Mouse (Mus musculus) embryo, embryonic 10.5 days (tissue): Measurements from ENCODE around the gene Mycbpap.

Source experiments
- DNase-seq: peaks from one replicate; pipeline ENCODE4 v3.0.0-alpha.2; 2015; ENCODE audit warnings: low spot score

Gene Mycbpap

DNA sequence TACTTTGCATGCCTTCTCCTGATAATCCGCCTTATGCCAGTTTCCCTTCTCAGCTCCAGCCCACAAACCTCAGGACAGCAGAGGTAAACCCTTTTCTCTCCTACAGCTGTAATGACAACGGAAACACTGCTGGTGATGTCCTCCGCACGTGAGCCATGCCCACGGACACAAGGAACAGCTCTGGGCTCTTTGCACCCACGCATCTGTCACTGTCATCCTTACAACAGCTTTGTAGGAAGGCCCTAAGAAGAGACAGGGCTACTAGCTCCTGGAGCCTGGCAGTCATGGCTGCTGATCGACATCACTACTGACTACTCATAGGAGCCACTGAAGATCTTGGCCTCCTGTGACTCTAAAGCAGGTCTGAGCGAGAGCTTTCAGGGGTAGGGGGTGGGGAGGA is 11.6 kb upstream of the Mycbpap start:
- no peak for DNase-seq

- no peak for DNase-seq
Observed at GRCm38 (mm10) chr11:94528879-94529278, 7.3 kb upstream of the Mycbpap start.

- DNase-seq = peak; percentile 68
Observed at GRCm38 (mm10) chr11:94526171-94526879, 4.8 kb upstream of the Mycbpap start.

DNA sequence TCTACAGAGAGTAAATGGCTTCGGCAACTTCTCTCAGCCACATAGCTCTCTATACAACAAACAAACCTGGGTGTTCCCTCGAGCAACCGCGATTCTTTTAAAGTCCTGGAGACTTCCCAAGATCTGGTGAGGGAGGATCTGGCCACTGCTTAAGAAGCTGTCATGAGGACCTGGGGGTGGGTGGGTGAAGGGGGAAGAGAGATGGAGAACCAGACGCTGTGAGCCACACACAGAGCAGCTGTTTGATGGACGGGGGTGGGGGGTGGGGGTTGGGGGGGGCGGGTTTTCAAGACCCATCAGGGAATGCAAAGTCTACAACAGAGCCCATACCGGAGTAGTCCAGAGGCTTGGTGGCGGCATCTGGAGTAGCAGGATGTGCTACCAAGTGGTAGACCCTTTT is 8.1 kb downstream of the Mycbpap start:
- no peak for DNase-seq

DNA sequence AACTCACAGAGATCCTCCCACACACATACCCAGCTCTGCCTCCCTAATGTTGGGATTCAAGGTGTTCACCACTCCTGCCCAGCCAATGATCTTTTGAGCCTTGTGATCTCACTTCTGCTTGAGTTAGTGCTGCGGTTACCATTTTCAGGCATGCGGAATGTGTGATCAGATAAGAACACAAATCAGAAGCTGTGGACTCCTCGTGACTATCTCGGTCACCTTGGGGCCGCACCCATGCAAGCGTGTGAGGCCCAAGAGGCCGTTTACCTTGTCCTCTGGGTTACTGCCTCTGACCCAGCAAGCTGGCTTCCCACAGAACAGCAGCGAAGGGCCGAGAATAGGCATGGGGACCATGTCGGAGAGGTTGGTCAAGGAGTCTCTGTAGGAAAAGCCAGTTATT is 12.6 kb downstream of the Mycbpap start:
- DNase-seq = no peak

DNA sequence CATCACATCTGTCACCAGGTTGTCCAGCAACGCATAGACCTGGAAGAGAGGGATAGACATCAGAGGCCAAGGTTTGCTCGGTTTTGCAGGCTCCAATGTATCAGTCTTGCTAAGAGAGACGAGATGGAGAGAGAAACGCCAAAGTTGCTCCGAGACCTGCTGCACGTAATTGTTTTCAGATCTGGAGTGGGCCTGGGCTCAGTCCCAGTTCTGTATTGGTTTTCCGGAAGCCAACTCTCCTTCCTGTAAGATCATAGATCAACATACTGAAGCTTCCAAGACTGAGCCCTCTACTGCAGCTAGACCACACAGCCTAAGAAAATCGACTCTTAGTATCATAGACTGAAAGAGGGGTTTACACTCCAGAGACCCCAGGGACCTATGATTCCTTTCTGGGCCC is 20.1 kb downstream of the Mycbpap start:
- DNase-seq = no peak

- no peak for DNase-seq
Observed at GRCm38 (mm10) chr11:94500362-94500761, 21.2 kb downstream of the Mycbpap start.

- peak; percentile 67 for DNase-seq
Observed at GRCm38 (mm10) chr11:94499661-94500152, 21.8 kb downstream of the Mycbpap start, which contains the start of gene Epn3. Gene Epn3, minus strand, starts transcription at chr11:94499974.

DNA sequence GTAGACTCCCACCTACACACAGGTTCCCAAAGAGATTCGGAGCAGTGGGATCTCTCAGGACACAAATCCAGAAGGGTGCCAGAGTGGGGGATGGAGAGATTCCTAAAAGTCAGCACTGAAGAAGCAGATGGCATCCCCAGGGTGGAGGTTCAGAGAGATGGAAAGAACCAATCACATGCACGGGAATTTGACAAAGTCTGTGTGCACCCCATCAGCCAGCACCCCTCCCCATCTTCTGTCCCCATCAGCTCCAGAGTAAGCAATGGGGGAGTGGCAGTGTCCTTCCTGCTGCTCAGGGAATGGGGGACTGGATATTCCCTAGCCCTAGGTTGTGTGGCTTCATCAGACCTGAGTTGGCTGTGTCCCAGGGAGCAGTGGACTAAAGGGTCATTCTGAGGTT is 22.5 kb downstream of the Mycbpap start:
- peak; percentile 19 for DNase-seq

DNA sequence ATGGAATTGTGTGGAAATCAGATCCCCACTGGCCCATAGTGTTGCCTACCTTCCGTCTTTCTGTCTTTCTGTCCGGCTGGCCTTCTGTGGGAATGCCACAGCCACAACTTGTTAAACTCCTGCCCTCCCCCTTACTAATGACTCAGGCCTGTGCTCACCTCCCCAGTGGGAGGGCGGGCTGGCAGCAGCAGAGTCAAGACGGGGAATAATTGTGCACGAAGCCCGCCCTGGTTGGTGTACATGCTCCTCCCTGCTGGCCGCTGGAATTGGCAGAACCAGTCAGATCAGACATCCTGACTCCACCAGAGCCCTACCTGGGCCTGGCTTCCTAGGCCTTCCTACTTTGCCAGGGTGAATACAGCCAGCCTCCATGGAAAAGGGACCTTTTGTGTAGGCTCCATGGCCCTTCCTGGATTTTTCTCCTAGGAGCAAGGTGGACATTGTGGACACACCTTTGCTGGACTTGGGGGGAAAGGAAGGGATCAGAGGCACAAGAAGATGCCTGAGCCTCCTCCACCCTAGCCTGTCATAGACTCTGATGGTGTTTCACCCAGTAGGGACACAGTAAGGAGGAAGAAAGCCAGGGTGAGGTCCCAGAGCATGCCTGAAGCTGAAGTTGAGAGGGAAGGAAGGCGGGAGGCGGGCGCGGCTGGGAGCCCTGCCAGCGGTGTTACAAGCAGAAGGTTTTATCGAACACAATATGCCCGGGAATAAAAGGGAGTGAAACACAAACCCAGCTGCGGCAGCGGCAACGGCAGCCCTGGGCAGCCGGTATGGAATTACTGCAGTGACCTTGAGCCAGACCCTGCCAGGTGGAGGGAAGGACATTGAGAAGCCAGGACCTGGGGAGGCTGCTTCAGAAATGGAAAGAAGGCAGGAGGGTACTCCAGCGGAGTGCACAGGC is 23.2 kb downstream of the Mycbpap start:
- peak; percentile 24 for DNase-seq

GRCm38 (mm10) chr11:94495415-94495814 is 26.1 kb downstream of the Mycbpap start:
- no peak for DNase-seq

DNA sequence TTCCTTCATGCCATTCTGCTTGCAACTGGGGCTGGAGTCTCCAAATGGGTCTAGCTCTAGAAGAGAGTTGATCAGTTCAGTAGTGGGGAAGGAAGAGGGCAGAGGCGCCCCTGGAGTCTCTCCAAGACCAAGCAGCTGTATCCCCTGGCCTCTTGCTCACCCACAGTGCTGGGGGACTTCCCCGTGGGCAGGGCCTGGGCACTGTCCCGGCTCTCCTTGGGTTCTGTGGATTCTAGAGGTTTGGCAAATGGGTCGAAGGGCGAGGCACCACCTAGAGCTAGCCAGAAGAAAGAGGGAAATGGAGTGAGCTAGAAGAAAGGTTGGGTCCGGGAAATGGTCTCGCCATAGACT is 29.8 kb downstream of the Mycbpap start:
- no peak for DNase-seq

- DNase-seq = peak; percentile 71
Observed at GRCm38 (mm10) chr11:94491035-94491748, 30.4 kb downstream of the Mycbpap start.

DNA sequence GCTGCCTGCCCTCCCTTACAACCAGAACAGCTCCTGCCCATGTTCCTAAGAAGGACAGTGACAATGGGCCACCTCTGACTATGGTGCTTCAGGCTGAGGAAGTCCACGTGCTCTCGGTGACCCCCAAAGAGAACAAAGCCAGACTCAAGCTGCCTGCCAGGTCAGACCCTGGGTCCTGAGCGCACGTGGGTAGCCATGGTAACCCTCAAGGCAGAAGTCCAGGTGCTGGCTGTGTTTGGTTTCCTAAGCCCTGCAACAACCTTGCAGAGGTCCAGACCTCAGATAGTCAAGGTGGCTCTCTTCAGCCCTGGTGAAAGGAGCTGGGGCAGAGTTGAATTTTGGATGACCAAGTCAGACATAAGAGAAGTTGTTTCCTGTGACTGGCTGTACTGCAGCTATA is 31.8 kb downstream of the Mycbpap start:
- DNase-seq = no peak

- DNase-seq = no peak
Observed at GRCm38 (mm10) chr11:94488767-94489533, 32.6 kb downstream of the Mycbpap start.

DNA sequence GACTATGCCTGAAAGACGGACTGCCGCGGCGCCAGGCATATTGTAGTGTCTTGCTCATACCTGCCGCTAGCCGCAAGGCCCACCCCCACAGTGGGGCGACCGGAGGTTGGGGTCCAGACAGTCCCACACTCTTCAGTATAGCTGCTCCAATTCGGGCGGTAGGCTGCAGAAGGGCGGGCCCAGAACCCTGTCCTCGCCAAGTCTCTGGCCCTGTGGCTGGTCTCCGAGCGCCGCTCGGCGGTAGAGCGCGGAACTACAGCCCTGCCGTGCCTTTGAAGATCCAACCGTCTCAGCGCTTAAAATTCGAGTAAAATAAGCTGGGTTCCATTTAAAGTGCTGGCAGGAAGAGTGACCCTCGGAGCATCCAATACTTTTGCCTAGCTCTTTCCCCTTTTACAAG is 35.5 kb downstream of the Mycbpap start, which contains the start of gene Spata20:
Gene Spata20, minus strand, starts transcription at position 179 of the 400 bp plus-strand sequence.
- peak; percentile 85 for DNase-seq

DNA sequence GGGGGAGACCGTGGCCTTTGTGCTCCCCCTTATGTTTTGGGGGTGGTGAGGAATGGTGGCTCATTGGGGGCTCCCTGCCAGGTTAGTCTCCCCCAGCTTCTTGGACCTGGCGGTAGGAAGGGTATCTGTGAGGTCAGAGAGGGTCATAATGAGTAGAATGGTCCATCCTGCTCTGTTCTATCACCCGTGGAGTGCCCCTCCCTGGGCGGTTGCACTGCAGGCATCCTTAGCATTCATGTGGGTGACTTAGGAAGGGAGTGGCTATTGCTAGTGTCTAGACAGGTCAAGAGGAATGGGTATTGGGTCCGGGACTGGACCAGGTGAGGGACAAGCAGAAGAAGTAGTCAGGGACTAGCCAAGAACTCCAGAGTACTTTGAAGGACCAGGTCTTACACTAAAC is 36.3 kb downstream of the Mycbpap start:
- no peak for DNase-seq

DNA sequence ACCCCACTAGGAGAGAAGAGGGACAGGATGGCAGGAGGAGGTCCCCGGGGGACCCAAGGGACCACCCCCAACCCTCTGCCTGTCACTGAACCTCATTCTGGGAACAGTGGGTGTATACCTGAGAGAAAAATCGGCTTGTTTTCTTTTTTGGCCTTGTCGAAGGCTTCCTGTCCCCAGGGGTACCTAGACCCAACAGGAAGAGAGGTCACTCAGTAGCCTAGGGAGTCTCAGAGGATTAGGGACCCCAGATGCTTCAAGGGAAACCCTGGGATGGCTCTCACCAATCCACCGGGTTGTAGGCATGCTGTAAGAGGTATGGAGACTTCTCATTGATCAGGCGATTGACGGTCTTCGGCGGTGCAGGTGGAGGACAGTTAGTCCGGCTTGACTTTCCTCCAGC is 36.9 kb downstream of the Mycbpap start:
- no peak for DNase-seq

DNA sequence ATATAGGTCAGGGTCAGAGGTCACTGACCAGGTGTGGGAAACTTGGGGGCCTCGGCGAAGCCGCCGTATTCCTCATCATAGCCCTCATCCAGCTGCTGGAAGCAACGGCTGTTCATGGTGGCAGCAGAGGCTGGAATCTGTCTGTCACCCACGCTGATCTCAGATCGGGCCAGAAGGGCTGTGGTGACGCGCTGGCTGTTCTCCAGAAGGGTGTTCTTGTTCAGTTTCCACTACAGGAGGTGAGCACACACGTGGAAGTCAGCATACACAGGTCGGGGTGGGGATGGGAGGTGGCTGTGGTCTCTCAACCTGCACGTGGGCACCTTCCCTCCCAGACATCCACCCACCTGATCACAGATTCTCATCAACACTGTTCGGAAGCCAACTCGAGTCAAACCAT is 37.6 kb downstream of the Mycbpap start:
- no peak for DNase-seq

GRCm38 (mm10) chr11:94483436-94483835 is 38.1 kb downstream of the Mycbpap start:
- DNase-seq = no peak

DNA sequence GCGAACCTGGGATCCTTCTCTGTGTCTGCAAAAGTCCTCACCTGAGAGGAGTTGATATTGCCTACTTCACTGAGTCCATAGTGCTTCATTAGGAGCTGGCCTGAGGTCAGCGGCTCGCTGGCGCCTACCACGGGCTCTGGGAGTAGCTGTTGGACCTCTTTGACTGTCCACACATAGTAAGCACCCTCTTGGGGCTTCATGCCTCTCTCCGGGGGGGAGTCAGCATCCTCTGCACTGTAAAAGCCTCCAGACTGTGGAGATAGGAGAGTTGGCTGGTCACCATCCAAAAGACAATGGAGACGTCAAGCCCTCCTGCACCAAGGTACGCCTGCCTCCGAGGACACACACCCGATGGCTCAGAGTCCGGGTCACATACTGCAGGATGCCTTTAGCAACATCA is 38.8 kb downstream of the Mycbpap start:
- no peak for DNase-seq

DNA sequence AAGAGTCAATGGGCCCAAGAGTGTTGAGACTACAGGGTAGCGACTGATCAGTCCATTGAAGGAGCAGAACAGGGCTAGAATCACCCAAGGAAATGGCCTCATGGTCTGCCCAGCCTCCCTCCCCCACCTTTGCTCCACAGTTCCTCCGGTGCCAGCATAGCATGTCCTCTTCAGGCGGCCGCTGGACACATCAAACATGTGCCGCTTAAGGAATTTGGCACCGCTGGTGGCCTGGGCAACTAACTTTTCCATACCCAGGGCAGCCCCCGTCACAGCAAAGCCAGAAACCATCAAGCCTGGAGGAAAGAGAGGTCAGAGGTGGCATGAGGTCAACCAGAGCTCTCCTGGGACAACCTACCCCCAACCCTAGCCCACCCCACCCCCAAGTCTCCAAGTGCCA is 39.6 kb downstream of the Mycbpap start:
- DNase-seq = no peak
